Mouse (Mus musculus): ENCODE results near the gene Gsta2. TPM values are rescaled to one million over a fixed set of nuclear protein-coding genes. Genes with fewer than 3 reads are reported as not detected.

Gsta2 gene
- total and polyA plus RNA-seq, 2 experiments from 2014 or later = not detected

DNA sequence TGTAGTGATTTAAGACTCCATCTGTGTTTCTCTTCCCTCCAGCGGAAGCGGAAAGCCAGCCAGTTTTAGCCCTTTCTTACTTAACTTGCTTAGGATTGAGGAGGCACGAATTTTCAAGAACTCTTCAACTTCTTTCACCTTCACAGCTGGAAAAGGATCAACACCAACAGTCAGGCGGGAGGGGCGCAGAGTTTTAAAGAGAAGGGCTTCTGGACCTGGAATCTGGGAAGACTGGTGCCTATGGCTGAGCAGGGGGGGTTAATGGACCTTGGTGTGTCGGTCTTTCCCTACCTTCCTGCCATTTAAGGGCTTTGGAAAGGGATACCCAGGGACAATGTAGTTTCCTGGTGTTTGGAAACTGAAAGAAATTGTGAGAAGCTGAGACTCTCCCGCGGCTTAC is 22.0 kb upstream of the Gsta2 start:
- ATAC-seq (ENCODE audit: low FRiP score) = no peak
- H3K27ac ChIP-seq (ENCODE audit: low read depth, low read length) = peak overlapping the region; percentile 71
- no peak for TF ChIP-seq CTCF (IDR thresholded peaks at IDR 0.05)
- no peak for DNase-seq (ENCODE audit: low spot score)
- H3K4me1 ChIP-seq (ENCODE audit: insufficient read depth, low read length) = peaks cover 7% of the 10 kb centered on the region; the same call in 1 of the 2 replicates
- H3K4me2 ChIP-seq (ENCODE audit: low read depth, low read length, poor library complexity, severe bottlenecking) = peak overlapping the region; percentile 63
- no peaks in the 10 kb centered on the region for H3K27me3 ChIP-seq (ENCODE audit: insufficient read depth, low read length)
- peak overlapping the region; percentile 36 for H3K4me3 ChIP-seq (ENCODE audit: low read depth, low read length)
- no peaks in the 10 kb centered on the region for H3K9me3 ChIP-seq (ENCODE audit: low read length)
- no peaks in the 10 kb centered on the region for H3K36me3 ChIP-seq (ENCODE audit: insufficient read depth, low read length)
- H3K9ac ChIP-seq (replicated peaks; ENCODE audit: low read length, poor library complexity, severe bottlenecking) = peak overlapping the region; percentile 55
- 19% methylated on average over 8 of the region's 8 CpGs for WGBS

DNA sequence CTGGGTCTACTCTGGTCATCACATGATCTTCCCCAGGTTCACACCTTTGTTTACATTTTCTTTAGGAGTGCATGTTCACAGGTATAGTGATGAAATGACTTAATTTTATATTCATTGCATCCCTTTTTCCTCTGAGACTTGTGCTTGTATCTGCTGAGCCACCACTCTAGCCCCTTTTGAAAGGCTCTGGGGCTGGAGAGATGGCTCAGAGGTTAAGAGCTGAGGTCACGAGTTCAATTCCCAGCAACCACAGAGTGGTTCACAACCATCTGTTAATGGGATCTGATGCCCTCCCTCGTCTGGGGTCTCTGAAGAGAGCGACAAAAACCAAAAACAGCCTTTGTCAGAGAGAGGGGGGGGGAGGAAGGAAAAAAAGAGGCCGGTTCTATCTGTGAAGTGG is 19.9 kb upstream of the Gsta2 start:
- Histone ChIP-seq H3K36me3 (ENCODE audit: insufficient read depth, low read length) (no peaks in the 10 kb centered on the region), H3K4me2 (ENCODE audit: low read depth, low read length, poor library complexity, severe bottlenecking) (no peak overlapping the region), H3K4me3 (ENCODE audit: low read depth, low read length) (no peak overlapping the region), H3K9me3 (ENCODE audit: low read length) (no peaks in the 10 kb centered on the region), H3K27ac (ENCODE audit: low read depth, low read length) (no peak overlapping the region), H3K9ac (replicated peaks; ENCODE audit: low read length, poor library complexity, severe bottlenecking) (no peak overlapping the region), H3K4me1 (ENCODE audit: insufficient read depth, low read length) (peaks cover 7% of the 10 kb centered on the region; the same call in 1 of the 2 replicates), H3K27me3 (ENCODE audit: insufficient read depth, low read length) (no peaks in the 10 kb centered on the region)
- 77% methylated on average over 4 of the region's 4 CpGs for WGBS
- no peak for TF ChIP-seq CTCF (IDR thresholded peaks at IDR 0.05)
- ATAC-seq (ENCODE audit: low FRiP score) (no peak), DNase-seq (ENCODE audit: low spot score) (no peak)

DNA sequence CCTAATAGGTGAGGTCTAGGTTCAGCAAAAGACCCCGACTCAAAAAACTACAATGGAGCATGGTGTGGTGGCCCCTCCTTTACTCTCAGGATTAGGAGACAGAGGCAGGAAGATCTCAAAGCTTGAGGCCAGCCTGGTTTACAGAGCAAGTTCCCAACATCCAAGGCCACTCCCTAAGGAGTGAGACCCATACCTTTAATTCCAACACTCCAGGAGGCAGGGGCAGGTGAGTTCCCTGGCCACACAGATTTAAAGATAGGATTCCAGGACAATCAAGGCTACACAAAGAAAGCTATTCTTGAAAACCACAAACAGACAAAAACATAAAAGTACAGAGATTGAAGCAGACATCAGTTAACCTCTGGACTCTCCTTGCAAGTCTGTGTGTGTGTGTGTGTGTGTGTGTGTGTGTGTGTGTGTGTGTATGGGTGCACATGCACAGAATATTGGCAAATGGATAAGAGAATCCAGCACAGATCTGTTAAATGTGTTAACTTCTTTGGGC is 19.3 kb upstream of the Gsta2 start:
- 80% methylated on average over 1 of the region's 1 CpGs for WGBS
- no peak overlapping the region for H3K4me3 ChIP-seq (ENCODE audit: low read depth, low read length)
- no peaks in the 10 kb centered on the region for H3K36me3 ChIP-seq (ENCODE audit: insufficient read depth, low read length)
- no peak overlapping the region for H3K4me2 ChIP-seq (ENCODE audit: low read depth, low read length, poor library complexity, severe bottlenecking)
- DNase-seq (ENCODE audit: low spot score) (no peak), ATAC-seq (ENCODE audit: low FRiP score) (no peak)
- H3K9ac ChIP-seq (replicated peaks; ENCODE audit: low read length, poor library complexity, severe bottlenecking) = no peak overlapping the region
- no peak for TF ChIP-seq CTCF (IDR thresholded peaks at IDR 0.05)
- H3K9me3 ChIP-seq (ENCODE audit: low read length) = no peaks in the 10 kb centered on the region
- H3K27me3 ChIP-seq (ENCODE audit: insufficient read depth, low read length) = no peaks in the 10 kb centered on the region
- peaks cover 7% of the 10 kb centered on the region; the same call in 1 of the 2 replicates for H3K4me1 ChIP-seq (ENCODE audit: insufficient read depth, low read length)
- H3K27ac ChIP-seq (ENCODE audit: low read depth, low read length) = no peak overlapping the region

DNA sequence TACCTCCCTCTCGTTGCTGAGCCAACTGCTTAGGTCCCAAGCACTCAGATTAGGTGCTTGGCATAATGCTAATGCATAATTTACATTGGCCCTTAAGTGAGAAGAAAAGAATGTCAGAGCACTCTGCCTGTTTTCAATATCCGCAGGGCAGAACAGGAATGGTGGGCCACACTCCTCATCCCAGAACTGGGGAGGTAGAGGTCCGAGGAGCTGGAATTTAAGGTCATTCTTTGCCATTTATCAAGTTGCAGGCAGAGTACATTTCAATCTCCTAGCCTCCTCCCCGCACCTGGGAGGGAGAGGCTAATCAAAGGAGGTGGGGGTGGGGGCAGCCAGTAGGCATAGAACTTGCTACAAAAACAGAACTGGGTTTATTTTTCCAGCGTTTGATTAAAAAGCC is 18.8 kb upstream of the Gsta2 start:
- H3K9ac ChIP-seq (replicated peaks; ENCODE audit: low read length, poor library complexity, severe bottlenecking) = no peak overlapping the region
- ATAC-seq (ENCODE audit: low FRiP score) = no peak
- no peak overlapping the region for H3K27ac ChIP-seq (ENCODE audit: low read depth, low read length)
- 65% methylated on average over 5 of the region's 5 CpGs for WGBS
- no peaks in the 10 kb centered on the region for H3K9me3 ChIP-seq (ENCODE audit: low read length)
- H3K4me3 ChIP-seq (ENCODE audit: low read depth, low read length) = no peak overlapping the region
- H3K4me2 ChIP-seq (ENCODE audit: low read depth, low read length, poor library complexity, severe bottlenecking) = no peak overlapping the region
- no peak for DNase-seq (ENCODE audit: low spot score)
- no peaks in the 10 kb centered on the region for H3K36me3 ChIP-seq (ENCODE audit: insufficient read depth, low read length)
- TF ChIP-seq CTCF (IDR thresholded peaks at IDR 0.05) = no peak
- H3K4me1 ChIP-seq (ENCODE audit: insufficient read depth, low read length) = peaks cover 7% of the 10 kb centered on the region; the same call in 1 of the 2 replicates
- H3K27me3 ChIP-seq (ENCODE audit: insufficient read depth, low read length) = no peaks in the 10 kb centered on the region

DNA sequence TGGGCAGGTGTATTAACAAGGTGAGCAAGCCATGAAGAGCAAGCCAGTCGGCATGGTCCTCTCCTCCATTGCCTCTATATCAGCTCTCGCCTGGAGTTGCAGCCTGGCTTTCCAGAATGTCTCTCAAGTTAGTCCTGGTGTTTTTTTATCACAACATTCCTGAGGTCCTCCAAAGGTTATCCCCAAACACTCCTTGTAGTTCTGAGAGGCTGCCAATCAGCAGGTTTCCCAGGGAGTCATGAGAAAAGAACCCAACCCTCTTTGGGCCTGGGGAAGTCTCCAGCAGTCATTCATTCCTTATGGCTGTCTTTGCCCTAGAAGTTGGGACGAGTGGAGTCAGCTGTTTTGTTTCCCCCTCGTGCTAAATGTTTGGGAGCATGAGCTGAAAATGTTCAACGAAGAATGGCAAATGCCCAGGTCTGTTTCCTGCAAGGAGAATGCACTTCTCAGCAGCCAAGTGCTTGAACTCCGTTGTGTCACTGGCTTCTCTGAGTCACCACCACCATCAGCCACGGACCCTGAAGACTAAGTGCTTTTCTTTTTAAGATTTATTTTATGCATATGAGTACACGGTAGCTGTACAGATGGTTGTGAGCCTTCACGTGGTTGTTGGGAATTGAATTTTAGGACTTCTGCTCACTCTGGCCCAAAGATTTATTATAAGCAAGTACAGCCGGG is 17.4 kb upstream of the Gsta2 start:
- ATAC-seq (ENCODE audit: low FRiP score) = no peak
- Histone ChIP-seq H3K9ac (replicated peaks; ENCODE audit: low read length, poor library complexity, severe bottlenecking) (no peak overlapping the region), H3K27me3 (ENCODE audit: insufficient read depth, low read length) (no peaks in the 10 kb centered on the region), H3K4me3 (ENCODE audit: low read depth, low read length) (no peak overlapping the region), H3K4me1 (ENCODE audit: insufficient read depth, low read length) (peaks cover 3% of the 10 kb centered on the region; the same call in 1 of the 2 replicates), H3K4me2 (ENCODE audit: low read depth, low read length, poor library complexity, severe bottlenecking) (no peak overlapping the region), H3K36me3 (ENCODE audit: insufficient read depth, low read length) (no peaks in the 10 kb centered on the region), H3K9me3 (ENCODE audit: low read length) (no peaks in the 10 kb centered on the region), H3K27ac (ENCODE audit: low read depth, low read length) (no peak overlapping the region)
- no peak for TF ChIP-seq CTCF (IDR thresholded peaks at IDR 0.05)
- DNase-seq (ENCODE audit: low spot score) = no peak
- 84% methylated on average over 10 of the region's 10 CpGs for WGBS

DNA sequence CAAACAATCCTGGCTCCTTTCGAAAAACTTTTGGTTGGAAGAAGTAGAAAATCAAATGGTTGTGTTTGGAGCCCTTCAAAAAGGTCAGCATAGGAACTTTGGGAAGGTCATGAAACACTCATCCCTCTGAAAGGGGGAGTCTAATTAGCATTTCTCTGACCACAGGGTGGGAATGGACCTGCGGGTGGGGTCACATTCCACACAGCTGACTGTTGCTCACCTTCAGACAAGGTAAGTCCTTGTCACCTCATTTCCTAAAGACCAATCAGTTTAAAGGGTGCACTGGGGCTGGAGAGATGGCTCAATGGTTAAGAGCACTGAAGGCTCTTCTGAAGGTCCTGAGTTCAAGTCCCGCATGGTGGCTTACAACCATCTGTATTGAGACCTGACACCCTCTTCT is 15.9 kb upstream of the Gsta2 start:
- Histone ChIP-seq H3K4me3 (ENCODE audit: low read depth, low read length) (no peak overlapping the region), H3K4me2 (ENCODE audit: low read depth, low read length, poor library complexity, severe bottlenecking) (no peak overlapping the region), H3K4me1 (ENCODE audit: insufficient read depth, low read length) (no peaks in the 10 kb centered on the region), H3K27ac (ENCODE audit: low read depth, low read length) (no peak overlapping the region), H3K9me3 (ENCODE audit: low read length) (no peaks in the 10 kb centered on the region), H3K36me3 (ENCODE audit: insufficient read depth, low read length) (no peaks in the 10 kb centered on the region), H3K9ac (replicated peaks; ENCODE audit: low read length, poor library complexity, severe bottlenecking) (no peak overlapping the region), H3K27me3 (ENCODE audit: insufficient read depth, low read length) (no peaks in the 10 kb centered on the region)
- no peak for DNase-seq (ENCODE audit: low spot score)
- no peak for TF ChIP-seq CTCF (IDR thresholded peaks at IDR 0.05)
- 95% methylated on average over 3 of the region's 3 CpGs for WGBS
- ATAC-seq (ENCODE audit: low FRiP score) = no peak
